ENCODE assay signal across 14 mouse cellular contexts in the genomic region with DNA sequence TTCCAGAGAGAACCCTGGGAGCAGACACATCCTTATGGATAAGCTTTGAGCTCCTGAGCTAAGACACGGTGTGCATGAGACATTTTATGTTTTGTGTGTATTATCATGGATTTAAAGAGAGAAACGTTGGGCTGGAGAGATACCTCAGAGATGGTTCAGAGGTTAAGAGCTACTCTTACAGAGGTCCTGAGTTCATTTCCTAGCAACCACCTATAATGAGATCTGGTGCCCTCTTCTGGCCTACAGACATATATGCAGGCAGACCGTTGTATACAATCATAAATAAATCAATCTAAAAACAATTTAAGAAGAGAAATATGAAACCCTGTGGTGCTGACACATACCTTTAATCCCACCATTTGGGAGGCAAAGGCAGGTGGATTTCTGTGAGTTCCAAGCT. TPM values are rescaled to one million over a fixed set of nuclear protein-coding genes. Genes with fewer than 3 reads are reported as not detected.
DNase-seq lines count a peak whose midpoint lies in the region; TF ChIP-seq lines count a peak whose summit lies in the region.
"Had no signal": no experiment of that assay in that cellular context is flagged by ENCODE, and none has a peak within 500 bp of the region (broad histone marks: within the 10 kb centered on the region; RNA-seq: fewer than 3 reads in every experiment).

No protein-coding gene starts in this region.

- in situ Hi-C loops in ES-E14 (cut with MboI; ENCODE audit: low sequenced_read_pairs in 2 of 2, unreplicated experiment in 2 of 2) = loop anchor here in 1 of 2 experiments (5.0 kb wide), 1 partner anchor 64 kb away; no protein-coding TSS in a partner anchor

- H3K36me3 ChIP-seq in ES-E14 (ENCODE audit: control insufficient read depth, insufficient read depth, low read length, poor library complexity, severe bottlenecking) = no peaks in the 10 kb centered on the region
- H3K36me3 ChIP-seq: limb, embryonic 13.5 days had no signal

- H3K4me3 ChIP-seq in left cerebral cortex, adult 2 months = no peak overlapping the region
- no peak overlapping the region for H3K4me3 ChIP-seq in ES-E14 (ENCODE audit: insufficient read depth in 1 of 2, low read depth in 1 of 2, low read length in 2 of 2, poor library complexity in 1 of 2, severe bottlenecking in 1 of 2)
- H3K4me3 ChIP-seq: erythroblast, embryonic 14.5 days; limb, embryonic 13.5 days had no signal

- no peaks in the 10 kb centered on the region for H3K9me3 ChIP-seq in ES-E14 (ENCODE audit: control insufficient read depth, insufficient read depth, low read depth, low read length)
- H3K9me3 ChIP-seq: limb, embryonic 13.5 days had no signal

- intact Hi-C loops in left cerebral cortex, adult 2 months (cut with DNase I) = loop anchor here (5.0 kb wide), 1 partner anchor 244 kb away; no protein-coding TSS in a partner anchor
- intact Hi-C loops in left cerebral cortex, postnatal 36 days (cut with DNase I) = loop anchor here (10.0 kb wide), 2 partner anchors 166 to 236 kb away; a partner anchor contains a TSS

- DNase-seq in left cerebral cortex, adult 2 months (ENCODE audit: extremely low spot score in 1 of 2, low spot score in 2 of 2) = no peak
- DNase-seq in left cerebral cortex, postnatal 36 days (ENCODE audit: low spot score in 2 of 2) = no peak
- peak; percentile 59 to 64 for DNase-seq in B cell, adult 2 months
- no peak for DNase-seq in ES-E14 (ENCODE audit: low read depth, low spot score)
- peak; percentile 21 for DNase-seq in embryo, embryonic 9.5 days (ENCODE audit: extremely low spot score)
- no peak for DNase-seq in spleen, adult 12 weeks (ENCODE audit: low spot score)
- DNase-seq in frontal cortex, postnatal 10 days (ENCODE audit: low spot score in 2 of 2) = no peak
- DNase-seq: cerebellum, adult 9-11 months; heart, postnatal 4 days; kidney, adult 9 months; retina, postnatal 1 day had no signal

- H3K9ac ChIP-seq in ES-E14 (ENCODE audit: insufficient read depth, low read depth, low read length, poor library complexity, severe bottlenecking) = no peak overlapping the region
- H3K9ac ChIP-seq: limb, embryonic 13.5 days had no signal

- no peak overlapping the region for H3K27ac ChIP-seq in left cerebral cortex, adult 2 months
- H3K27ac ChIP-seq in ES-E14 (ENCODE audit: insufficient read depth, low read depth, low read length, poor library complexity, severe bottlenecking) = no peak overlapping the region
- H3K27ac ChIP-seq: limb, embryonic 13.5 days; macrophage had no signal

- TF ChIP-seq CTCF in left cerebral cortex, adult 2 months (IDR thresholded peaks at IDR 0.05) = peak; percentile 58

- no peaks in the 10 kb centered on the region; a peak in 1 of 4 replicates for H3K4me1 ChIP-seq in ES-E14 (ENCODE audit: control insufficient read depth in 2 of 2, insufficient read depth in 2 of 2, low read length in 2 of 2, poor library complexity in 1 of 2)

TF ChIP-seq in ES-E14, 5 proteins besides CTCF, POLR2A, EP300 and RAD21:
- peak; percentile 56; the same call in 1 of the 2 replicates for TF ChIP-seq ZC3H11A (IDR thresholded peaks at IDR 0.05; ENCODE audit: borderline replicate concordance, low read depth, low read length)
- TF ChIP-seq HCFC1 (IDR thresholded peaks at IDR 0.05; ENCODE audit: borderline replicate concordance, insufficient read depth, low read length) = no peak
- 0 out of 2 replicates have a peak, but pooled peaks have one; percentile 27 for TF ChIP-seq ZNF384 (IDR thresholded peaks at IDR 0.05; ENCODE audit: low read depth, low read length)
- no peak for TF ChIP-seq CHD2 (IDR thresholded peaks at IDR 0.05; ENCODE audit: low read depth, low read length)
TF ChIP-seq in ES-E14: peak in this region for 2.

RNA-seq across cellular contexts. Expression of a gene that starts 23.7 kb away (rescaled TPM):
- 100 to 1,000 TPM in 1 of 2 experiments, 10 to 100 TPM in 1; 66.6 to 111 TPM for total RNA-seq in left cerebral cortex, adult 2 months (2021)
- 100 to 1,000 TPM in 1 of 2 experiments, 10 to 100 TPM in 1; 97.9 to 136 TPM for total RNA-seq in left cerebral cortex, postnatal 36 days (2021)
- total RNA-seq in ES-E14 (2012; rRNA removed) = 0.79 and 0.94 TPM in 2 replicates

RNA-seq across cellular contexts. Expression of a gene that starts 34.5 kb away (rescaled TPM):
- total RNA-seq in left cerebral cortex, adult 2 months (2021) = 100 to 1,000 TPM; 100 to 116 TPM
- 100 to 1,000 TPM; 102 to 111 TPM for total RNA-seq in left cerebral cortex, postnatal 36 days (2021)
- 1.1 and 1.3 TPM in 2 replicates for total RNA-seq in ES-E14 (2012; rRNA removed)
- total RNA-seq: heart, postnatal 4 days had no signal

RNA-seq across cellular contexts. Expression of a gene that starts 46.2 kb away (rescaled TPM):
- 10 to 100 TPM; 61.3 to 62.5 TPM for total RNA-seq in left cerebral cortex, adult 2 months (2021)
- total RNA-seq in left cerebral cortex, postnatal 36 days (2021) = 10 to 100 TPM; 66.9 to 74.2 TPM
- total RNA-seq in ES-E14 (2012; rRNA removed) = 12.6 and 13.1 TPM in 2 replicates

Comparison
In these comparisons a context has a peak if more than half of its experiments do, and no peak if none do; other contexts are left out.
1. DNase-seq: peak in B cell, adult 2 months (2 of 2) and embryo, embryonic 9.5 days (single experiment); none in left cerebral cortex, adult 2 months (0 of 2), left cerebral cortex, postnatal 36 days (0 of 2), ES-E14 (single experiment), spleen, adult 12 weeks (single experiment) and frontal cortex, postnatal 10 days (0 of 2).
2. RNA of a gene that starts 23.7 kb away (total RNA-seq): 97.9 to 136 TPM in left cerebral cortex, postnatal 36 days and 66.6 to 111 TPM in left cerebral cortex, adult 2 months; 0.79 to 0.94 TPM in ES-E14; every median in the first group is over 10 times any median in the second.
3. RNA of a gene that starts 34.5 kb away (total RNA-seq): 100 to 116 TPM in left cerebral cortex, adult 2 months and 102 to 111 TPM in left cerebral cortex, postnatal 36 days; 1.1 to 1.3 TPM in ES-E14; every median in the first group is over 10 times any median in the second.